Mouse (Mus musculus) lung, adult 2 months (tissue): ENCODE measurements around the gene Rnd1. TPM values are rescaled to one million over a fixed set of nuclear protein-coding genes. Genes with fewer than 3 reads are reported as not detected.

ENCODE experiments used
- DNase-seq: peaks from one replicate; pipeline ENCODE4 v3.0.0; 2022
- H3K4me1 ChIP-seq: fragments of 200-500 bp; 2 replicates; pipeline ENCODE4 v1.6.1; 2011; ENCODE audit warnings: low read length; ENCODE audit not compliant: control insufficient read depth, insufficient read depth
- H3K4me3 ChIP-seq: fragments of 200-500 bp; replicated peaks from 2 replicates; pipeline ENCODE3; 2011; ENCODE audit warnings: low read depth, mild to moderate bottlenecking, control low read depth, low read length; ENCODE audit errors: extremely low read depth
- CTCF ChIP-seq: fragments of 200-500 bp; IDR thresholded peaks from 2 replicates; pipeline ENCODE4 v1.5.1; 2011; ENCODE audit warnings: mild to moderate bottlenecking, low read length, control low read depth; ENCODE audit not compliant: insufficient read depth
- POLR2A ChIP-seq: fragments of 200-500 bp; IDR thresholded peaks from 2 replicates; pipeline ENCODE4 v1.6.1; 2011; ENCODE audit warnings: low read depth, mild to moderate bottlenecking, control low read depth, low read length, borderline replicate concordance; ENCODE audit errors: extremely low read depth
- WGBS: fragments of 180-500 bp; shearing (Covaris S2); methylation state at CpG from one replicate; pipeline ENCODE4 v1.1.7; 2018; 5-methylcytosine and 5-hydroxymethylcytosine counted together
- polyA plus RNA-seq: library from polyadenylated mRNA; depleted of rRNA; stranded (reverse); fragments of >200 nt; gene quantifications from 2 replicates; pipeline ENCODE4 v1.2.3, GENCODE M21; 2012; rRNA removed

Rnd1 gene
- polyA plus RNA-seq, 1 experiment: 23.6 TPM

DNA sequence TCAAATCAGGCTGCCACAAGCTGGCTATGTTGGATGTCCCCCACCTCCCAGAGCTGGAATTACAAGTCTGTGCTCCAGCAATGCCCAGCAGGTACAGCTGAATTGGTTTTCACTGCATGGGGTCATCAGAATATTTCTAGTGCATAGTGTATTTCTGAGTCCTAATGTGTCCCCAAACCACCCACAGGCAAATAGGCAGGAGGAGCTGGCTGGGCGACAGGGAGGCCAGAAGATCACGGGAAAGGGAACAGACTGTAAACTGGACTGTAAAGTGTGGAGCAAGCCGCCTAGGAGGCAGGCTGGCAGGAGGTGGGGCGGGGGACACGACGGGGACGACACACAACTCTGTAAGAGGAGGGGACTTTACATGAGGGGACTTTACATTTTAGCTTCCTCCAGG is 55.1 kb downstream of the Rnd1 start:
- H3K4me3 ChIP-seq: no peak overlapping the region
- 13% methylated on average over 7 of the region's 7 CpGs for WGBS
- H3K4me1 ChIP-seq: no peaks in the 10 kb centered on the region
- DNase-seq: no peak
- TF ChIP-seq CTCF (no peak), POLR2A (no peak)

DNA sequence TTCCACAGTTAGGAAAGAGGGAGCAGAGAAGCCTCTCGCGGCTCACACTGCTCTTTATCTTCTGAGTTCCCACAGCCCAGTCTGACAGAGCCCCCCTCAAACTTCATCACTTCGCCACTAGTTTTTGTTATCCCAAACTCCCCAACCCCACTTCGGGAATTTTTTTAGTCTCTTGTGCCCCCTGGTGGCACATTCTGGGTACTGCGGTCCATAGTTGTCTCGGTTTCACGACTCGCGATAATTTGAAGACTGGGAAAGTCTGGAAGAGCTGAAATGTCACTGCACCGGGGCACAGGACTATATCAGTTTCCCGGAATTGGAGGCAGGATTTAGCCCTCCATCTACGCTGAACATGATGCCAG is 60.1 kb downstream of the Rnd1 start:
- WGBS: under 1% methylated on average over 12 of the region's 12 CpGs
- peak; percentile 87 for DNase-seq
- Histone ChIP-seq H3K4me3 (no peak overlapping the region), H3K4me1 (no peaks in the 10 kb centered on the region)
- TF ChIP-seq POLR2A: no peak
- TF ChIP-seq CTCF: peak; percentile 73

DNA sequence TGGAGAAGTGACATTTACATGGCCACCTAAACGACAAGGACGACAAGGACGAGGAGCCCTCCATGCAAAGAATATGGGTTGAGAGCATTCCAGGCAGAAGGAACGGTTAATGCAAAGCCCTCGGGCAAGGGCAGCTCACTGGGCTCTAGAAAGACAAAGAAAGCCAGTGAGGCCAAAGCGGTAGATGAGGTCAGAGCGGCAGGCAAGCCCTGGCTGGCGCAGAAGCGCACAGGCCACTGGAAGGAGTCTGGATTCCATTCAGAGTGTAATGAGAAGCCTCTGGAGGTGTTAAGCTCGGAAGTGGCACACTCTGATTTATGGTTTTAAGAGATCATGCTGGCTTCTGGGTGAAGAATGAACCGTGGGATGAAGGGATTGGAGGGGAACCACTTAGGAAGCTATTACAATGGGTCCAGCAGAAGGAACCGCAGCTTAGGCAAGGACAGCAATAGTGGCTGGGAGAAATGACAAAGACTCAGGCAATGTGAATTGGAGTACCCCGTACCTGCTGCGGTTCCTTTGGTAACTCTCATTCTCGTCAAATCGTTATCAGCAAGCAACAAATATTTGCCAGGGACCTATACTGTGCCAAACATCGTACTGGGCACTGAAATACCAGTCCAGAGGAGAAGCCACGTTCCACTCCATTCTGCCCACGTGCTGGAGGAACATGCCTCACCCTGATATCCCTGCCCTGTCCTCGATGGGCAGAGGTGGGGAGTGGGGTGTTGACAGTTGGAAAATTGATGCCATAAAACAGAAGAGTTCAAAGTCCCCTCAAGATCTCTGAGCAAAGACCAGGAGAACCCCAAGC is 60.7 kb downstream of the Rnd1 start:
- TF ChIP-seq POLR2A (no peak), CTCF (no peak)
- 47% methylated on average over 20 of the region's 20 CpGs for WGBS
- no peak for DNase-seq
- H3K4me3 ChIP-seq: no peak overlapping the region
- H3K4me1 ChIP-seq: no peaks in the 10 kb centered on the region

DNA sequence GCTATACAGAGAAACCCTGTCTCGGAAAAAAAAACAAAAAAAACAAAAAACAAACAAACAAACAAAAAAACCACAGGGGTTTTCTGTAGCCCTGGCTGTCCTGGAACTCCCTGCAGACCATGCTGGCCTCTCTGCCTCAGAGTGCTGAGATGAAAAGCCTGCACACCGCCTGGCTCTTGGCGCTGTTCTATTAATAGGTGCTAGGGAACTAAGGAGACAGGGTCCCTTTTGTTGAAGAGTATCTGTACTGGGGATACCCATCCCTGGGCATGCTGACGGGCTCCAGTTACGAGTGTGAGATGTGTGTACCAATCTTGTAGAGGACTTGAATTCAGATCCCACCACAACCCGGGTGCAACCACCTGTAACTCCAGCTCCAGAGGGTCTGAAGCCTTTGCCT is 61.5 kb downstream of the Rnd1 start:
- no peak for TF ChIP-seq CTCF
- TF ChIP-seq POLR2A: no peak
- 72% methylated on average over 6 of the region's 6 CpGs for WGBS
- Histone ChIP-seq H3K4me3 (no peak overlapping the region), H3K4me1 (no peaks in the 10 kb centered on the region)
- DNase-seq: no peak

DNA sequence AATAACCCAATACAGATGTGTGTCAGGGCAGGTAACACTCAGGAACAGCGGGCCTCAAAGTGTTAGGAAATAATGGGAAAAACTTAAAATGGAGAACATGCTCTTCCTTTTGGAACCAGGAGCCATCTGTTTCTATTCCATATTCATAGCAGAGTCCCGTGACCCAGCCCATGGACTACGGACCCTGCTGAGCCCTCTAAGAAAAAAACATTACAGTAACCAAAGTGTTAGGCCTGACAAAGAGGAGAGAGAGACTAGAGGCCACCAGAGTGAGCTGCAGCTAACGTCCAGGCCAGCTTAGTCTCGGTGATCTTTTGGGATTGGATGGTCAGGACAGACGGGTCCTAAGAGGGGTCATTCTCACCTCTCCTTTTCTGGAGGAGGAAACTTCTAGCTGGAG is 62.3 kb downstream of the Rnd1 start:
- H3K4me1 ChIP-seq: no peaks in the 10 kb centered on the region
- no peak overlapping the region for H3K4me3 ChIP-seq
- 74% methylated on average over 6 of the region's 6 CpGs for WGBS
- TF ChIP-seq POLR2A: no peak
- no peak for TF ChIP-seq CTCF
- DNase-seq: no peak

DNA sequence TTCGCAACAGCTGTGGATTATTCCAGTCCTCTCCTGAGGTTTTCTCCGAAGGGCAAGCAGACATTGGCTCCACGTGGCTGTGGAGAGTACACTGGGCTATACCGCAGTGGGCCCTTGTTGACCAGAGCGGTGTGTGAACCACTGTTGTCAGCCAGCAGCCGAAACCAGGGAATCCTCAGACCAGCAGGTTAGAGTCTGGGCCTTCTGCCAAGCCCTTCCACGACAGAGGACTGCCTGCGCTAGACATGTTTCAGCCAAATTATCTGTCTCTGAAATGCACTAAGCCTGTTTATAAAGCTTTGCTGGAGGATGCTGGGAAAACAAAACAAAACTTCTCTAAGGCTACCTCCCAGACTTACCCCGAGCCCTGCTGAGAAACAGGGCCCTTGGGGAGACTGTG is 62.7 kb downstream of the Rnd1 start:
- TF ChIP-seq POLR2A (no peak), CTCF (no peak)
- WGBS: 61% methylated on average over 9 of the region's 9 CpGs
- Histone ChIP-seq H3K4me1 (no peaks in the 10 kb centered on the region), H3K4me3 (no peak overlapping the region)
- no peak for DNase-seq

Other genes starting within 250 kb of the Rnd1 start
- gene Olfr282, start 246.2 kb downstream of the Rnd1 start, polyA plus RNA-seq: not detected in 2 replicates
- not detected in 2 replicates for gene Olfr281, start 224.9 kb downstream of the Rnd1 start, polyA plus RNA-seq
- gene OR5BS1P, start 207.6 kb downstream of the Rnd1 start, polyA plus RNA-seq: 0.03 and 0.05 TPM in 2 replicates
- gene Lalba, start 194.7 kb downstream of the Rnd1 start, polyA plus RNA-seq: 0.39 TPM in 1 of 2 replicates, not detected in the other
- 0.12 and 0.13 TPM in 2 replicates for gene Olfr279, start 185.1 kb downstream of the Rnd1 start, polyA plus RNA-seq
- 26.7 and 32.1 TPM in 2 replicates for gene Kansl2, start 143.2 kb downstream of the Rnd1 start, polyA plus RNA-seq
- 10.4 and 13.0 TPM in 2 replicates for gene Ccnt1, start 106.5 kb downstream of the Rnd1 start, polyA plus RNA-seq
- not detected in 2 replicates for gene 4930415O20Rik, start 106.5 kb downstream of the Rnd1 start, polyA plus RNA-seq
- 52.3 and 62.8 TPM in 2 replicates for gene Adcy6, start 67.4 kb downstream of the Rnd1 start, polyA plus RNA-seq
- gene Cacnb3, start 46.6 kb downstream of the Rnd1 start, polyA plus RNA-seq: 34.1 and 37.1 TPM in 2 replicates
- 28.4 and 38.9 TPM in 2 replicates for gene Ddx23, start 14.6 kb downstream of the Rnd1 start, polyA plus RNA-seq
- gene Ccdc65, start 30.7 kb upstream of the Rnd1 start, polyA plus RNA-seq: 3.1 and 3.6 TPM in 2 replicates
- gene Fkbp11, start 50.7 kb upstream of the Rnd1 start, polyA plus RNA-seq: 11.1 and 12.5 TPM in 2 replicates
- 110 and 166 TPM in 2 replicates for gene Arf3, start 85.8 kb upstream of the Rnd1 start, polyA plus RNA-seq
- gene Wnt10b, start 100.7 kb upstream of the Rnd1 start, polyA plus RNA-seq: 21.8 and 37.4 TPM in 2 replicates
- not detected in 2 replicates for gene Wnt1, start 112.4 kb upstream of the Rnd1 start, polyA plus RNA-seq
- gene Ddn, start 132.0 kb upstream of the Rnd1 start, polyA plus RNA-seq: 0.21 and 0.31 TPM in 2 replicates
- gene Prkag1, start 154.1 kb upstream of the Rnd1 start, polyA plus RNA-seq: 51.0 and 62.8 TPM in 2 replicates
- 24.7 and 36.0 TPM in 2 replicates for gene Kmt2d, start 193.7 kb upstream of the Rnd1 start, polyA plus RNA-seq
- gene Rhebl1, start 217.1 kb upstream of the Rnd1 start, polyA plus RNA-seq: 5.4 and 5.6 TPM in 2 replicates
- 2.5 and 2.8 TPM in 2 replicates for gene Dhh, start 221.1 kb upstream of the Rnd1 start, polyA plus RNA-seq
- gene Lmbr1l, start 240.8 kb upstream of the Rnd1 start, polyA plus RNA-seq: 56.0 and 72.1 TPM in 2 replicates